Mouse (Mus musculus) G1E (cell line): ENCODE data around the gene Yjefn3.

Source experiments
- CTCF ChIP-seq: IDR thresholded peaks from 2 replicates; pipeline ENCODE4 v1.5.1; 2012; ENCODE audit warnings: low read depth, low read length, inconsistent platforms, mixed read lengths
- TAL1 ChIP-seq: conservative IDR thresholded peaks from 2 replicates; pipeline ENCODE4 v1.6.1; 2012; ENCODE audit warnings: low read depth, low read length, inconsistent platforms, mixed read lengths

DNA sequence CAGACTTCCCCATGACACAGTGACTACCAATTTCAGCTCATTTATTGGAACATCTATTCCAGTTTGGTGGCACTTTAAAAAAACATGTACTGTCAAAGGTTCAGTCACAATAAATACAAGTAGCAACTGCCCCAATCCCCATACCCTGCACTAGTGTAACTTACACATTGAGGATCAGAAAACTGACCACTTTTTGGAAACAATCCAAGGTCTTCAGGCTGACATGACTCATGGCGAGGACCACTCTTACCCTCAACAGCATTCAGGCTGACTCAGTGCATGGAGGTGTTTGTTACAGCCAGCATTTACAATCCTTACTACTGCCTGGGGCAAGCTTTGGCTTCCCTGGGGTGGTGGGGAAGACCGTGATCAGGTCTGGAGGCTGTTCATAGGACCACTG is 4.6 kb upstream of the Yjefn3 start:
- TF ChIP-seq CTCF (no peak), TAL1 (no peak)
